Mouse (Mus musculus): ENCODE measurements around the gene Myo18a. TPM values are rescaled to one million over a fixed set of nuclear protein-coding genes. Genes with fewer than 3 reads are reported as not detected.

The Myo18a gene
- 38.3 and 43.1 TPM in 2 replicates for polyA plus RNA-seq (2012; rRNA removed)

GRCm38 (mm10) chr11:77762783-77763672 is at the start of gene Myo18a:
TSS of gene Myo18a (plus strand) at chr11:77763246.

GRCm38 (mm10) chr11:77725183-77725582 is 37.9 kb upstream of the Myo18a start, which contains the start of gene Cryba1:
TSS of gene Cryba1 (minus strand) at chr11:77725283.

GRCm38 (mm10) chr11:77787707-77788106 is 24.7 kb downstream of the Myo18a start, which contains the start of gene Gm10277:
TSS of gene Gm10277 (minus strand) at chr11:77787747.

GRCm38 (mm10) chr11:77893787-77894718 is 131.0 kb downstream of the Myo18a start, which contains the start of gene Pipox:
TSS of gene Pipox (minus strand) at chr11:77894096.

Other genes starting within 250 kb of the Myo18a start
- gene Abhd15, start 248.1 kb upstream of the Myo18a start, polyA plus RNA-seq (2012; rRNA removed) = 0.43 and 0.55 TPM in 2 replicates
- gene Trp53i13, start 247.3 kb upstream of the Myo18a start, polyA plus RNA-seq (2012; rRNA removed) = 14.1 and 20.4 TPM in 2 replicates
- not detected in 2 replicates for gene Gm10392, start 244.0 kb upstream of the Myo18a start, polyA plus RNA-seq (2012; rRNA removed)
- 19.0 and 21.7 TPM in 2 replicates for gene Taok1, start 155.4 kb upstream of the Myo18a start, polyA plus RNA-seq (2012; rRNA removed)
- gene Nufip2, start 77.1 kb upstream of the Myo18a start, polyA plus RNA-seq (2012; rRNA removed) = 15.4 and 16.1 TPM in 2 replicates
- gene Cryba1, start 38.0 kb upstream of the Myo18a start, polyA plus RNA-seq (2012; rRNA removed) = 0.26 TPM in 1 of 2 replicates, not detected in the other
- gene Gm10277, start 24.5 kb downstream of the Myo18a start, polyA plus RNA-seq (2012; rRNA removed) = not detected in 2 replicates
- 12.1 and 17.9 TPM in 2 replicates for gene Pipox, start 130.8 kb downstream of the Myo18a start, polyA plus RNA-seq (2012; rRNA removed)
- 139 and 182 TPM in 2 replicates for gene Sez6, start 167.6 kb downstream of the Myo18a start, polyA plus RNA-seq (2012; rRNA removed)
- gene Phf12, start 219.5 kb downstream of the Myo18a start, polyA plus RNA-seq (2012; rRNA removed) = 88.9 TPM in 2 replicates